Mouse (Mus musculus) embryonic facial prominence, embryonic 10.5 days (tissue): ENCODE measurements around the gene Olfr983. TPM values are rescaled to one million over a fixed set of nuclear protein-coding genes. Genes with fewer than 3 reads are reported as not detected.

Source experiments
- DNase-seq: peaks from one replicate; pipeline ENCODE4 v3.0.0-alpha.2; 2017; ENCODE audit warnings: low spot score
- H3K27ac ChIP-seq: fragments of 300-500 bp; sonication (generic); replicated peaks from 2 replicates; pipeline ENCODE4 v1.5.1; 2016; ENCODE audit warnings: mild to moderate bottlenecking
- H3K27me3 ChIP-seq: fragments of 300-500 bp; sonication (generic); replicated peaks from 2 replicates; pipeline ENCODE4 v1.6.1; 2016; ENCODE audit warnings: low read depth, mild to moderate bottlenecking; ENCODE audit not compliant: poor library complexity, severe bottlenecking
- H3K36me3 ChIP-seq: fragments of 300-500 bp; sonication (generic); replicated peaks from 2 replicates; pipeline ENCODE4 v1.6.1; 2016; ENCODE audit warnings: mild to moderate bottlenecking, moderate library complexity
- H3K4me1 ChIP-seq: fragments of 300-500 bp; sonication (generic); 2 replicates; pipeline ENCODE4 v1.6.1; 2016
- H3K4me3 ChIP-seq: fragments of 300-500 bp; sonication (generic); 2 replicates; pipeline ENCODE4 v1.5.1; 2016; ENCODE audit warnings: mild to moderate bottlenecking, moderate library complexity
- H3K9me3 ChIP-seq: fragments of 300-500 bp; sonication (generic); 2 replicates; pipeline ENCODE4 v1.6.1; 2016; ENCODE audit warnings: mild to moderate bottlenecking
- WGBS: fragments of 180-500 bp; shearing (Covaris S2); methylation state at CpG from one replicate; pipeline ENCODE4 v1.1.7; 2016; 5-methylcytosine and 5-hydroxymethylcytosine counted together
- polyA plus RNA-seq: library from polyadenylated mRNA; unstranded; fragments of >200 nt; fragmentation: Nextera tagmentation; extraction: Ambion mirVana; gene quantifications from 2 replicates; pipeline ENCODE4 v1.2.1, GENCODE M21; 2016

Gene Olfr983
- not detected in 2 replicates for polyA plus RNA-seq

GRCm38 (mm10) chr9:40093495-40093894 lies at the start of gene Olfr983:
TSS of gene Olfr983 (minus strand) at chr9:40093595.
- no peak within 1 kb of the TSS for H3K27ac ChIP-seq
- H3K4me3 ChIP-seq: no peak within 1 kb of the TSS
- no peaks in the 10 kb centered on the region for H3K27me3 ChIP-seq
- H3K9me3 ChIP-seq: no peaks in the 10 kb centered on the region
- no peaks in the 10 kb centered on the region for H3K36me3 ChIP-seq
- 83% methylated on average over 2 of the region's 2 CpGs for WGBS
- DNase-seq: no peak
- H3K4me1 ChIP-seq: no peaks in the 10 kb centered on the region

GRCm38 (mm10) chr9:40141544-40141943 lies 48.1 kb upstream of the Olfr983 start:
- no peaks in the 10 kb centered on the region for H3K27me3 ChIP-seq
- 61% methylated on average over 1 of the region's 1 CpGs for WGBS
- no peaks in the 10 kb centered on the region for H3K36me3 ChIP-seq
- no peak overlapping the region for H3K4me3 ChIP-seq
- H3K9me3 ChIP-seq: no peaks in the 10 kb centered on the region
- H3K27ac ChIP-seq: no peak overlapping the region
- H3K4me1 ChIP-seq: no peaks in the 10 kb centered on the region
- no peak for DNase-seq

GRCm38 (mm10) chr9:40139484-40139883 lies 46.1 kb upstream of the Olfr983 start:
- DNase-seq: no peak
- no peaks in the 10 kb centered on the region for H3K9me3 ChIP-seq
- no peaks in the 10 kb centered on the region for H3K27me3 ChIP-seq
- 70% methylated on average over 4 of the region's 4 CpGs for WGBS
- no peak overlapping the region for H3K27ac ChIP-seq
- H3K36me3 ChIP-seq: no peaks in the 10 kb centered on the region
- H3K4me3 ChIP-seq: no peak overlapping the region
- no peaks in the 10 kb centered on the region for H3K4me1 ChIP-seq

- WGBS: 84% methylated on average over 6 of the region's 6 CpGs
- no peak overlapping the region for H3K27ac ChIP-seq
- no peak for DNase-seq
These were observed 43.7 kb upstream of the Olfr983 start for GRCm38 (mm10) chr9:40136987-40137688.

GRCm38 (mm10) chr9:40130556-40130955 lies 37.2 kb upstream of the Olfr983 start:
- DNase-seq: no peak
- Histone ChIP-seq H3K27ac (no peak overlapping the region), H3K27me3 (no peaks in the 10 kb centered on the region), H3K36me3 (no peaks in the 10 kb centered on the region), H3K4me1 (no peaks in the 10 kb centered on the region), H3K4me3 (no peak overlapping the region), H3K9me3 (no peaks in the 10 kb centered on the region)
- 94% methylated on average over 1 of the region's 1 CpGs for WGBS

More at GRCm38 (mm10) chr9:40136987-40137688, 43.7 kb upstream of the Olfr983 start:
- Histone ChIP-seq H3K27me3 (no peaks in the 10 kb centered on the region), H3K9me3 (no peaks in the 10 kb centered on the region), H3K4me3 (no peak overlapping the region), H3K4me1 (no peaks in the 10 kb centered on the region), H3K36me3 (no peaks in the 10 kb centered on the region)

- Histone ChIP-seq H3K27me3 (no peaks in the 10 kb centered on the region), H3K9me3 (no peaks in the 10 kb centered on the region), H3K4me1 (no peaks in the 10 kb centered on the region), H3K27ac (no peak within 1 kb of the TSS), H3K36me3 (no peaks in the 10 kb centered on the region), H3K4me3 (no peak within 1 kb of the TSS)
- WGBS: 89% methylated on average over 1 of the region's 1 CpGs
- no peak for DNase-seq
These were observed 36.7 kb upstream of the Olfr983 start, which contains the start of gene Olfr985 for GRCm38 (mm10) chr9:40130084-40130483. TSS of gene Olfr985 (minus strand) at chr9:40130184.

- no peak overlapping the region for H3K4me3 ChIP-seq
- H3K27me3 ChIP-seq: no peaks in the 10 kb centered on the region
- peaks cover 3% of the 10 kb centered on the region; the same call in 1 of the 2 replicates for H3K4me1 ChIP-seq
- WGBS: 87% methylated on average over 5 of the region's 5 CpGs
- no peaks in the 10 kb centered on the region for H3K9me3 ChIP-seq
- DNase-seq: no peak
- H3K36me3 ChIP-seq: no peaks in the 10 kb centered on the region
- H3K27ac ChIP-seq: no peak overlapping the region
These were observed 23.9 kb upstream of the Olfr983 start for GRCm38 (mm10) chr9:40117287-40117659.

- 63% methylated on average over 10 of the region's 10 CpGs for WGBS
- Histone ChIP-seq H3K4me1 (peaks cover 3% of the 10 kb centered on the region; the same call in 1 of the 2 replicates), H3K27me3 (no peaks in the 10 kb centered on the region)
These were observed 23.4 kb upstream of the Olfr983 start for GRCm38 (mm10) chr9:40116645-40117286.

GRCm38 (mm10) chr9:40114106-40114505 lies 20.7 kb upstream of the Olfr983 start, which contains the start of gene Olfr984:
TSS of gene Olfr984 (minus strand) at chr9:40114206.
- Histone ChIP-seq H3K4me3 (no peak within 1 kb of the TSS), H3K27me3 (no peaks in the 10 kb centered on the region), H3K36me3 (no peaks in the 10 kb centered on the region), H3K27ac (no peak within 1 kb of the TSS), H3K9me3 (no peaks in the 10 kb centered on the region), H3K4me1 (peaks cover 3% of the 10 kb centered on the region; the same call in 1 of the 2 replicates)
- no peak for DNase-seq
- 83% methylated on average over 2 of the region's 2 CpGs for WGBS

More at GRCm38 (mm10) chr9:40116645-40117286, 23.4 kb upstream of the Olfr983 start:
- H3K27ac ChIP-seq: no peak overlapping the region
- H3K4me3 ChIP-seq: no peak overlapping the region
- no peaks in the 10 kb centered on the region for H3K36me3 ChIP-seq
- H3K9me3 ChIP-seq: no peaks in the 10 kb centered on the region
- no peak for DNase-seq

- Histone ChIP-seq H3K27me3 (no peaks in the 10 kb centered on the region), H3K36me3 (no peaks in the 10 kb centered on the region), H3K27ac (no peak overlapping the region), H3K4me1 (no peaks in the 10 kb centered on the region), H3K9me3 (no peaks in the 10 kb centered on the region), H3K4me3 (no peak overlapping the region)
- no peak for DNase-seq
- WGBS: 52% methylated on average over 3 of the region's 3 CpGs
These were observed 1.4 kb upstream of the Olfr983 start for GRCm38 (mm10) chr9:40094769-40095168.

- Histone ChIP-seq H3K4me1 (no peaks in the 10 kb centered on the region), H3K27me3 (no peaks in the 10 kb centered on the region), H3K9me3 (no peaks in the 10 kb centered on the region), H3K27ac (no peak within 1 kb of the TSS), H3K4me3 (no peak within 1 kb of the TSS), H3K36me3 (no peaks in the 10 kb centered on the region)
- 82% methylated on average over 2 of the region's 2 CpGs for WGBS
- no peak for DNase-seq
These were observed 19.9 kb downstream of the Olfr983 start, which contains the start of gene Olfr982 for GRCm38 (mm10) chr9:40073529-40073928. TSS of gene Olfr982 (plus strand) at chr9:40073829.

GRCm38 (mm10) chr9:40050138-40050537 lies 43.3 kb downstream of the Olfr983 start:
- DNase-seq: no peak
- 90% methylated on average over 19 of the region's 19 CpGs for WGBS

More at GRCm38 (mm10) chr9:40050138-40050537, 43.3 kb downstream of the Olfr983 start:
- H3K4me3 ChIP-seq: no peak overlapping the region
- no peaks in the 10 kb centered on the region for H3K4me1 ChIP-seq
- no peaks in the 10 kb centered on the region for H3K27me3 ChIP-seq
- no peaks in the 10 kb centered on the region for H3K36me3 ChIP-seq
- no peak overlapping the region for H3K27ac ChIP-seq
- H3K9me3 ChIP-seq: no peaks in the 10 kb centered on the region
